Mouse (Mus musculus): ENCODE data around the gene Uhrf1. TPM values are rescaled to one million over a fixed set of nuclear protein-coding genes. Genes with fewer than 3 reads are reported as not detected.

Gene Uhrf1
- total and polyA plus RNA-seq, 2 experiments from 2014 or later: 4.7 to 10.0 TPM

DNA sequence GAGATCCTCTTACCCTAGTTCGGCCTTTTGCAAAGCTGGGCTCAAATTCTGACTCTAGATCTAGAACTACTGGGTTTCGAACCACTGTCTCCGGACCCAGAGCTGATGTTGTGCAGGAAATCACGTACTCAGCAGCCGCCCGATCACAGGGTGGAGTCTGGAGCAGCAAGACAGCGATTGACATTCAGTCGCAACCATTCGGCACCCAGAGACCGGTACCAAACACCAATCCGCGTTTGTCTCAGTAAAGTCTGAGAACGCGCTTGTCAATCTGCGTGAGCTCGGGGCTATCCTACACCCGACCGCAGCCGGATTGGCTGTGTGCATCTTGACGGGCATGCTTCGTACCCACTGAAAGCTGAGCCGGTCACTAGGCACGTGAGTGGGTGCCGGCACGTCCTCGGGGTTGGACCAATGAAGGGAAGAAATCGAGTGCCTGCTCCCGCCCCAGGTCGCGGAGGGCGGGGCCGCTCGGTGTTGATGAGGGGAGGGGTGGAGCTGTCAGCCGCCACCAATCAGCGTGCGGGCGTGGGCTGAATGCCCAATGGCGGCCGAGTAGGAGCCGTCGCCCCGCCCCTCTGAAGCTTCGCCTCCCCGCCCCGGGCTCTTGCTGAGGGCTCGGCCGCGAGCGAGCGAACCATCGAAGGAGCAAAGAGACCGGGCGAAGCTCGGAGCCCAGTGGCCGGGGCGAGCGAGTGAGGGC lies 22.5 kb downstream of the Uhrf1 start, which contains the start of gene Kdm4b:
Gene Kdm4b, plus strand, starts transcription at position 613 of the 703 bp plus-strand sequence.
- under 1% methylated on average over 46 of the region's 57 CpGs for WGBS
- Histone ChIP-seq H3K36me3 (ENCODE audit: insufficient read depth, low read length) (no peaks in the 10 kb centered on the region), H3K27me3 (ENCODE audit: insufficient read depth, low read length) (no peaks in the 10 kb centered on the region), H3K9me3 (ENCODE audit: low read length) (no peaks in the 10 kb centered on the region), H3K9ac (replicated peaks; ENCODE audit: low read length, poor library complexity, severe bottlenecking) (peak within 1 kb of the TSS; percentile 96), H3K4me3 (ENCODE audit: low read depth, low read length) (peak within 1 kb of the TSS; percentile 93), H3K4me2 (ENCODE audit: low read depth, low read length, poor library complexity, severe bottlenecking) (peak within 1 kb of the TSS; percentile 86), H3K27ac (ENCODE audit: low read depth, low read length) (peak within 1 kb of the TSS; percentile 97), H3K4me1 (ENCODE audit: insufficient read depth, low read length) (peaks cover 14% of the 10 kb centered on the region)
- no peak; the same call in 1 of the 2 replicates for TF ChIP-seq CTCF (IDR thresholded peaks at IDR 0.05)
- peak; percentile 100 for DNase-seq (ENCODE audit: low spot score)
- peak; percentile 99 for ATAC-seq (ENCODE audit: low FRiP score)

GRCm38 (mm10) chr17:56326153-56327147 lies 23.3 kb downstream of the Uhrf1 start:
- H3K27ac ChIP-seq (ENCODE audit: low read depth, low read length): peak overlapping the region; percentile 97
- H3K9ac ChIP-seq (replicated peaks; ENCODE audit: low read length, poor library complexity, severe bottlenecking): peak overlapping the region; percentile 96
- H3K27me3 ChIP-seq (ENCODE audit: insufficient read depth, low read length): no peaks in the 10 kb centered on the region
- H3K9me3 ChIP-seq (ENCODE audit: low read length): no peaks in the 10 kb centered on the region
- H3K36me3 ChIP-seq (ENCODE audit: insufficient read depth, low read length): no peaks in the 10 kb centered on the region
- peak; percentile 55 for ATAC-seq (ENCODE audit: low FRiP score)
- H3K4me3 ChIP-seq (ENCODE audit: low read depth, low read length): peak overlapping the region; percentile 93
- peak; percentile 45 for DNase-seq (ENCODE audit: low spot score)
- WGBS: under 1% methylated on average over 54 of the region's 67 CpGs
- no peak for TF ChIP-seq CTCF (IDR thresholded peaks at IDR 0.05)
- peaks cover 14% of the 10 kb centered on the region for H3K4me1 ChIP-seq (ENCODE audit: insufficient read depth, low read length)
- peak overlapping the region; percentile 86 for H3K4me2 ChIP-seq (ENCODE audit: low read depth, low read length, poor library complexity, severe bottlenecking)

- Histone ChIP-seq H3K4me2 (ENCODE audit: low read depth, low read length, poor library complexity, severe bottlenecking) (no peak overlapping the region), H3K27me3 (ENCODE audit: insufficient read depth, low read length) (no peaks in the 10 kb centered on the region), H3K9me3 (ENCODE audit: low read length) (no peaks in the 10 kb centered on the region), H3K27ac (ENCODE audit: low read depth, low read length) (no peak overlapping the region), H3K4me1 (ENCODE audit: insufficient read depth, low read length) (peaks cover 14% of the 10 kb centered on the region), H3K36me3 (ENCODE audit: insufficient read depth, low read length) (no peaks in the 10 kb centered on the region), H3K4me3 (ENCODE audit: low read depth, low read length) (no peak overlapping the region), H3K9ac (replicated peaks; ENCODE audit: low read length, poor library complexity, severe bottlenecking) (no peak overlapping the region)
- ATAC-seq (ENCODE audit: low FRiP score) (no peak), DNase-seq (ENCODE audit: low spot score) (no peak)
- TF ChIP-seq CTCF (IDR thresholded peaks at IDR 0.05): no peak
Observed at GRCm38 (mm10) chr17:56329267-56329666, 26.1 kb downstream of the Uhrf1 start.

DNA sequence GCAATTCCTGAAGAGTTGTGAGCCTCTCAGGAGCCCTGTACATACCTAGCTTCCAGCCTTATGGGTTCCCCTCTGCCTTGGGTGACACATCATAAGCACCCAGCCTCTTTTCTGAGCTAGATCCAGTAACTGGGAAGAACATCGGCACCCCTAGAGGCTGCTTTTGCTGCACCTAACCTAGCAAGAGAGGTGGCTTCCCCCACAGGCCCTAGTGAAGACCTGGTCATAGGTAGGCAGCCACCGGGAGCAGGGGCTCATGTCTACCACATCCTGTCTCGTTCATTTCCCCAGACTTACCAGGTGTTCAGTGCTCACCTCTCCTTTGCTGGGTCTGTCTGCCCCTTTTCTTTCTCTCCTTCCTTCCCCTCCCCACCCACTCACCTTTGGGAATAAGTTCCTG lies 27.2 kb downstream of the Uhrf1 start:
- H3K9ac ChIP-seq (replicated peaks; ENCODE audit: low read length, poor library complexity, severe bottlenecking): no peak overlapping the region
- no peak overlapping the region for H3K4me2 ChIP-seq (ENCODE audit: low read depth, low read length, poor library complexity, severe bottlenecking)
- no peaks in the 10 kb centered on the region for H3K27me3 ChIP-seq (ENCODE audit: insufficient read depth, low read length)
- DNase-seq (ENCODE audit: low spot score) (no peak), ATAC-seq (ENCODE audit: low FRiP score) (no peak)
- no peak for TF ChIP-seq CTCF (IDR thresholded peaks at IDR 0.05)
- no peak overlapping the region for H3K27ac ChIP-seq (ENCODE audit: low read depth, low read length)
- no peak overlapping the region for H3K4me3 ChIP-seq (ENCODE audit: low read depth, low read length)
- 78% methylated on average over 3 of the region's 3 CpGs for WGBS
- no peaks in the 10 kb centered on the region for H3K9me3 ChIP-seq (ENCODE audit: low read length)
- H3K4me1 ChIP-seq (ENCODE audit: insufficient read depth, low read length): peaks cover 14% of the 10 kb centered on the region
- H3K36me3 ChIP-seq (ENCODE audit: insufficient read depth, low read length): 0 out of 2 replicates have a peak, but pooled peaks cover 2% of the 10 kb centered on the region

- Histone ChIP-seq H3K4me3 (ENCODE audit: low read depth, low read length) (no peak overlapping the region), H3K9ac (replicated peaks; ENCODE audit: low read length, poor library complexity, severe bottlenecking) (no peak overlapping the region), H3K27ac (ENCODE audit: low read depth, low read length) (no peak overlapping the region), H3K4me2 (ENCODE audit: low read depth, low read length, poor library complexity, severe bottlenecking) (no peak overlapping the region), H3K9me3 (ENCODE audit: low read length) (no peaks in the 10 kb centered on the region), H3K4me1 (ENCODE audit: insufficient read depth, low read length) (peaks cover 14% of the 10 kb centered on the region), H3K36me3 (ENCODE audit: insufficient read depth, low read length) (0 out of 2 replicates have a peak, but pooled peaks cover 2% of the 10 kb centered on the region), H3K27me3 (ENCODE audit: insufficient read depth, low read length) (no peaks in the 10 kb centered on the region)
- ATAC-seq (ENCODE audit: low FRiP score): no peak
- DNase-seq (ENCODE audit: low spot score): peak; percentile 19
- TF ChIP-seq CTCF (IDR thresholded peaks at IDR 0.05): no peak
Observed at GRCm38 (mm10) chr17:56331256-56331655, 28.1 kb downstream of the Uhrf1 start.
